Mouse (Mus musculus): Measurements from ENCODE around the gene Cenpb.

The Cenpb gene

DNA sequence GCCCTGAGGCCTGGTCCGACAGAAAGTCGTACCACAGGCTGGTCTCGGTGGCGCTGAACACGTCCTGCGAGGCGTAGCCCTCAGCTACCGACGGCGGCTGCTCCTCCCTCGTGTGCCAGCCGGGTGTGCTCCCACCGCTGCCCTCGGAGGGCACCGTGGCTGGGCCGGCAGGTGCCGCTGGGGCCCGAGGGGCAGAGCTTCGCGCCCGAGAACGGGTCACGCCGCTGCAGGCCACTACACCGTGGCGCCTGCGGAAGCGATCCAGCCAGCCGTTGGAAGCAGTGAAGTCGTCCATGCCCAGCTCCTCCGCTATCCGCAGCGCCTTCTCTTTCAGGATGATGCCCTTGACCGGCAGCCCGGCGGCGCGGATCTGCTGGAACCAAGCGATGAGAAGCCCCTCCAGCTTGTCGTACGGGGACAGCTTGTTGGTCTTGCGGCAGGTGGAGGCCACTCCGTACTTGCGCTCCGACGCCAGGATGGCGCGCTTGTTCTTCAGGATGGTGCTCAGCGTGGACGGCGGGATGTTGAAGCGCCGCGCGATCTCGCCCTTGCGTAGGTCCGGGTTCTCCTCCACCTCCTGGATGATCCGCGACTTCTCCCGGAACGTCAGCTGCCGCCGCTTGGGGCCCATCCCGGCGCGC lies 501 bp downstream of the Cenpb start:
- TF ChIP-seq GATA4 (IDR thresholded peaks at IDR 0.05; ENCODE audit: insufficient replicate concordance, low read length): no peak

- TF ChIP-seq GATA4 (IDR thresholded peaks at IDR 0.05; ENCODE audit: insufficient replicate concordance, low read length): no peak
Measured at GRCm38 (mm10) chr2:131178828-131179245, 1.0 kb downstream of the Cenpb start.

GRCm38 (mm10) chr2:131177932-131178331 lies 1.9 kb downstream of the Cenpb start:
- no peak for TF ChIP-seq GATA4 (IDR thresholded peaks at IDR 0.05; ENCODE audit: insufficient replicate concordance, low read length)

DNA sequence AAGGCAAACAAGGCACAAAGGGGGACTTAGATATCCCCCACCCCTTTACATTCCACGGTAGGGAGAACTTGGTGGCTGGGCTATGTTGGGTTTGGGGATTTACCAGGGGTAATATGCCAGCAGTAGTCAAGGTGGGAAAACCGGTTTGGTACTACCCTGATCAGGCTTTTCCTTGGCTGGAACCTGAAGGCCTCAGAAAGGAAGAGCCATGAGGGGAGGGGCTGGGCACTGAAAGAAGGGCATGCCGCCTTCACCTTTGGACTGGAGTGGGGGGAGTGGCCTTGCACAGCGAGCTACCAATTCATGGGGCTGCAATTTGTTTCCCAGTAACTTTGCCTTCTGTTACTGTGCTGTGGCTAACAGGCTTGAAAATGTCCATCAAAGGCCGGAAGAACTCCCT lies 3.4 kb downstream of the Cenpb start:
- no peak for TF ChIP-seq GATA4 (IDR thresholded peaks at IDR 0.05; ENCODE audit: insufficient replicate concordance, low read length)

DNA sequence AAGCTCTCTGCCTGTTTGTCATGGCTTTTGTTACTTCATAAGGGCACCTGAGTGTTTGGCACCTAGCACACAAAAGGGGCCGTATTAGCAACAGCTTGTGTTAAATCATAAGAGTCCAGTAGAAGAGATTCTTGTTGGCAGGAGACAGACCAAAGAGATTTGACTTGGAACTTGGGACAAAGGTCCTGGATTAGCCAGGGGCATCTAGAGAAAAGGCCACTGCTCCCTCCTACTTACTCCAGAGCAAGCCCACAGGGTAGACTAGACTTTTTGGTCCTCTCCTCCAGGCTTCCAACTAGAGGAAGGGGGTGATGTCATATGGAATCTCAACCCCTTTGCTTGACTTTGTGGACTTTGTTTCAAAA lies 3.9 kb downstream of the Cenpb start:
- no peak for TF ChIP-seq GATA4 (IDR thresholded peaks at IDR 0.05; ENCODE audit: insufficient replicate concordance, low read length)

DNA sequence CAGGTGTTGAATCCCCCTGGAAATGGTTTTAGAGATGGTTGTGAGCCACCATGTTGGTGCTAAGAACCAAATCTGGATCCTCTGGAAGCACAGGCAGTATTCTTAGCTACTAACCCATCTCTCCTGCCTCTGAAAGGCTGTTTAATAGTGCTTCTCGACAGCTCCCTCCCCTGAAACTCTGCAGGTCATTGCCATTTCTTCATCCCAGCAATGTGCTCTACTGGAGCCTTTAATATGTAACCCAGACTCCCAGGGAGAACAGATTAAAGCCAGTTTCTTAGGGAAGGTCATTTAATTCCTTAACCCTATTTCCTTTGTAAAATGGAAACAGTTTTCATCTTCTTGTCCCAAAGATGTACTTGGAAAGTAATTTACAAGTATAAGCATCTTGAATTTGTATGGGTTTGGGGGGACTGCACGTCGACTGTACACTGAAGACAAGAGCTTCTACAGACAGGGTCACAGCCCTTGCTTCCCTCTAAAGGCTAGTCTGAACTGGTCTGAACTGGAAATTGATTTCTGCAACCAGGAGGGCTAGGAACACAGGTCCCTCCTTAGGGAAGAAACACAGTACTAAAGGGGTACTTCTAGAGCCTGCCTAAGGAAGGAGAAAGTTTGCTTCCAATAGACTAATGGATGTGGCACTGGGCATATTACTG lies 4.5 kb downstream of the Cenpb start:
- TF ChIP-seq GATA4 (IDR thresholded peaks at IDR 0.05; ENCODE audit: insufficient replicate concordance, low read length): no peak

DNA sequence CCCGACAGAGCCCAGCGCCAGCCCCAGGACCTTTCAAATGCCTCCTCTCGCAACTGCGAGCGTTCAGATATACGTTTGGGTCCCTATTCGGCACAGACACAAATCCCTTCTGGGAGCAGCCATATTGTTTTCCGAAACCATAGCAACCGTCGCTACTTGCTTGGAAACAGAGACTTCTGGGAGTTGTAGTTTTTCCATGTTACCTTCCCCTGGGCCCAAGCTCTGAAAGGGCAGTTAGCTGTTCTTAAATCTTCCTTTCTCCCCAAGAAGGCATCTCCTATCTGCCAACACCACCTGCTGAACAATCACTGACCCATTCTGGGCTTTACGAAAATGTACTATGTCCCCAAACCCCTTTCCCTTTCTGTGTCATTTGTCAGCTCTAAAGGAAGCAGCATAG lies 5.2 kb downstream of the Cenpb start:
- TF ChIP-seq GATA4 (IDR thresholded peaks at IDR 0.05; ENCODE audit: insufficient replicate concordance, low read length): no peak

DNA sequence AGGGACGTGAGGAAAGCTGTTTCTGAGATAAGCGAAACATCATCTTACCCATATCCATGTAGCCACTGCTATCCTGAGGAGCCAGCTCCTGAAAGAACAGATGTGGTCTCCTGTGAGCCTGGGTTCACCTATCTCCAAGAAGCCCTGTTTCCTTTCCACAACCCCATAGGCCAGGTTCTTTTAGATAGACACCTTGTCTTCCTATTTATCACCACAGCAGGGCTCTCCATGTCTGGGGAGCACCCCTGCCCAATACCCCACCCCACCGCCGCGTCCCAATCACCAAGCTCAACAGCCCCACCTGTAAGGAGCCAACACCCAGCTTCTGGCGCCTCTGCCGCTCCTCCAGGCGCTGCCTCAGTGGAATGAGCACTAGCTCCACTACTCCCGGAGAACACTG lies 7.5 kb downstream of the Cenpb start:
- no peak for TF ChIP-seq GATA4 (IDR thresholded peaks at IDR 0.05; ENCODE audit: insufficient replicate concordance, low read length)

GRCm38 (mm10) chr2:131171401-131172104 lies 8.3 kb downstream of the Cenpb start:
- TF ChIP-seq GATA4 (IDR thresholded peaks at IDR 0.05; ENCODE audit: insufficient replicate concordance, low read length): no peak

DNA sequence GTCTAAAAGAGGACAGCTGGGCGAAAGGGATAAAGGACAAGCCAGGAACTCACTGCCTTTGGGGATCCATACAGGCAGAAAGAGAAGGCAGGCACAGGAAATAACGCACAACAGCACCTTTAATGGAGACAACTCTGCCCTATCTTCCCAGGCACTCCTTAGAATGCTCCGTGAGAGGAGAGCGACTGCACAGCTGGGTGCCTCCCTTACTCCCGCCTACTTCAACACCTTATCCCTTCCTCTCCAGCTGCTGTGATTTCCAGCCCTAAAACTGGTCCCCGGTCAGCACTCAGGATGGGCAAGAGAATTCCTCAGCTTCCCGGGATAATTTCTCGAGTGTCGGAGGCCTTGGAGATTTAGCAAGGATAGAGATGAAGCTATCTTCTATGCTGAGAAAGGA lies 8.9 kb downstream of the Cenpb start:
- TF ChIP-seq GATA4 (IDR thresholded peaks at IDR 0.05; ENCODE audit: insufficient replicate concordance, low read length): no peak

DNA sequence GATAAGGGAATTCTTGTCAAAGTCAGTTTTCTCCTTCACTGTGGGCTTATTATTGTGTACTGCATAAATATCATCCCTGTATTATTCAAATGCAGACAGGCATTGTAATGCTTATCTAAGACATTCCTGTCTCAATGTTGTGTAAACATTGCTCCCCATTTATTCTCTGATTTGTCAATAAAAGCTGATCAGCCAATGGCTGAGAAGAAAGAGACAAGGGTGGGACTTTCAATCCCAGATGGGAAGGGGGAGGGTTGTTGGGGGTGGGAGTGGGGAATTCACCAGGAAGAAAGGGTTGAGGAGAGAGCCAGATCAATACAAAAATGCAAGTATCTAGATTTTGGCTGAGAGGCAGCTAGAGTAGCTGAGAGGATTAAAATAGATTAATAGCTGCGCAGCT lies 11.0 kb downstream of the Cenpb start:
- no peak; the same call in 1 of the 2 replicates for TF ChIP-seq GATA4 (IDR thresholded peaks at IDR 0.05; ENCODE audit: insufficient replicate concordance, low read length)

- no peak for TF ChIP-seq GATA4 (IDR thresholded peaks at IDR 0.05; ENCODE audit: insufficient replicate concordance, low read length)
Measured at GRCm38 (mm10) chr2:131167984-131168383, 11.9 kb downstream of the Cenpb start.

- TF ChIP-seq GATA4 (IDR thresholded peaks at IDR 0.05; ENCODE audit: insufficient replicate concordance, low read length): no peak
Measured at GRCm38 (mm10) chr2:131166172-131166571, 13.7 kb downstream of the Cenpb start.

- TF ChIP-seq GATA4 (IDR thresholded peaks at IDR 0.05; ENCODE audit: insufficient replicate concordance, low read length): peak; percentile 9; the same call in 1 of the 2 replicates
Measured at GRCm38 (mm10) chr2:131163924-131164323, 15.9 kb downstream of the Cenpb start.

- no peak for TF ChIP-seq GATA4 (IDR thresholded peaks at IDR 0.05; ENCODE audit: insufficient replicate concordance, low read length)
Measured at GRCm38 (mm10) chr2:131160671-131161111, 19.2 kb downstream of the Cenpb start.

DNA sequence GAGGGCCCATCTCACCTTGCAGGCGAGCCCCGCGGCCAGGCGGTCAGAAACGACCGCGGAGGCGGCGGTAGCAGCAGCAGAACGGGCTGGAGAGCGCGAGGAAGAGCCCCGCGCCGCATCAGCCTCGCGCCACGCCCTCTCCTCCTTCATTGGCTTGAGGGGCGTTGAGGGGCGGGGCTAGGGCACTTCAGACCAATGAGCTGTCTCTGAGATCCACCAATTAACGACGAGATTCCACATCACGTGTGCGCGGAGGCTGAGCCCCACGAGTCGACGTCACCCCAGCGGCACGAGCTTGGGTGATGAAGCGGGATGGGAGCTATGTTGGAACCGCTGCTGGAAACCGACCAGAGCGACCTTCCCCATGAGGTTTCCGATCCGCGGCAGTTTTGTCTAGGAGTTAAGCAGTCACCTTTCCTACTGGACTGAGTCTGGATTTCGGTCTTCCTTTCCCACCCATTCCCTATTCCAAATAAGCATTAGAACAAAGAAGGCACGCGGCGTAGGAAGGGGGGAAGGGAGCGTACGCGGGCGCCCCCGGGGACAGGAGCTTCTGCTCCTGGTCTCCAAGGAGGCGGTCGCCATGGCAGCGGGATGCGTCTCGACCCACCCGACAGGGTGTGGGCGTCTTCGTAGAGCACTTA lies 19.8 kb downstream of the Cenpb start, which contains the start of gene 1700037H04Rik:
Gene 1700037H04Rik (minus strand): TSS at position 144 of the 644 bp plus-strand sequence.
- no peak for TF ChIP-seq GATA4 (IDR thresholded peaks at IDR 0.05; ENCODE audit: insufficient replicate concordance, low read length)

Data from liver, adult (tissue).